Mouse (Mus musculus): ENCODE measurements at regions not wholly inside any gene's neighbourhood (a gene's known extent, or its start where the extent isn't known, plus 50 kb on each side); places are given as distances from the start of the nearest gene placed in this dataset.

GRCm38 (mm10) chr7:34587239-34587638, 69.3 kb downstream of the Kctd15 start:
- no peak for DNase-seq

DNA sequence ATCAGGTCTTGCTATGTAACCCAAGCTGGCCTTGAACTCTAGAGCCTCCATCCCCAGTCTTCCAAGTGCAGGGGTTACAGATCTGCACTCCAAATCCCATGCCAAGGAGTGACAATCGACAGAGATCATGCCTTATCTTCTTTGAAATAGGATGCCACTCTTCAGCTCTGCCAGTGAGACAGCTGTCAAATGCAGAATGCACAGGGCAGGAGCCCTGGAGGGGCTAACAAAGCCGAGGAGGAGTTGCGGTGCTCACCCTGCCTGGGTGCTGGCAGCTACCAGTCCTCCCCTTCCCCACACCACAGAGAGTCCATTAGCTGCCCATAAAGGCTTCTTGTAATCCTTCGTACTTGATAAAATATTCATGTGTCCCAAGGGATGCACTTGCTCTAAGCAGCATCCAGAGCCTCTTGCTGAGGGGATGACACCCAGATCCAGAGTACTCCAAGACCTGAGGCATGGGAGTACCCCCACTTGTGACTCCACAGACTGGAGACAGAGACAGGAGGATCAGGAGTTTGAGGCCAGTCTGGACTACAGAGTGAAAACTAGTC, 71.1 kb downstream of the Kctd15 start:
- DNase-seq, result no peak

GRCm38 (mm10) chr7:34584870-34585269, 71.7 kb downstream of the Kctd15 start:
- no peak for DNase-seq

GRCm38 (mm10) chr7:34580866-34581265, 75.7 kb downstream of the Kctd15 start:
- DNase-seq, result no peak

- DNase-seq, result no peak
These were observed 85.2 kb downstream of the Kctd15 start for GRCm38 (mm10) chr7:34571295-34571694.

DNA sequence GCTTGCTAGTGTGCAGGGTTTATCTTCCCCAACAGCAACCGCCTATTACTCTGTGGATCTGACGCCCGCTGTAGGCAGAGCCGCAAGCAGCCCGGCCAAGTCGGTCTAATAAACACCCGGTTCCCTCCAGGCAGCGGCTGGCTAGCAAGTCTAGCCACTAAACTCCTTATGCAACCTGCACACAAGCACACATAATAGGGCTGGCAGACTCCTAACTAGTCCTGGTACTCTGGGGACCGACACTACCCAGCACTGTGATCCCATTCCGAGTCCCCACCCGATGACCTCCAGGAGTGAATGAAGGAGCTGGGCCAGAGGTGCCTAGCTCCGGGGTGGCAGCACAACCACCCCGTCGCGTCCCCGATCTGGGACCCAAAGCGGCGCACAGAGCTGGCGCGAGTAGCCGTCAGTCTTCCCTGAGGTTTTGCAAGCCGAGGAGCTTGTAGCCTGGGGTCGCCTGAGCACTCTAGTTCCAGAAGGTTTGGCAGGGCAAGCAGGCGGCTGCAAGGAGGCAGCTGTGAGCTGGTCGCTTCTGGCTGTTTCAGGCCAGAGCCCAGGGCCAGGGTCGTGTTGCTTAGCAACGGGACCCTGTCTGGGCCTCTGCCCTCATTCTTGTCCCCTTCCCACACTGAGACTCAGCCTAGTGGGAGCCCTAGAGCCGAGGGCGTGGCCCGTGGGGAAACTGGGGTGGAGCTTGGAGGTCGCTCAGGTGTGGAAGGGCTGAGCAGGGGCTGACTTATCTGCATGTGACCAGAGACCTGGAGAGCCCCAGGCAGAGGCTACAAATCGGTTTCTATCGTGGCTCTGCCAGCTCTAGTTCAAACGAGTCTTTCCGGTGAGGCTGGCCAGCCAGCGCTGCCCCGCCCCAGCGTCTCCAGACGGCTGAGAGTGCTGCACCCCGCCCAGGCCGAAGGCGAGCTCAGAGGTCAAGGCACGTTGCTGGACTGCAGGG, 86.1 kb downstream of the Kctd15 start:
- no peak for DNase-seq

- DNase-seq, result no peak
These were observed 86.8 kb downstream of the Kctd15 start for GRCm38 (mm10) chr7:34569747-34570113.

- DNase-seq, result no peak
These were observed 89.0 kb downstream of the Kctd15 start for GRCm38 (mm10) chr7:34567575-34567974.

DNA sequence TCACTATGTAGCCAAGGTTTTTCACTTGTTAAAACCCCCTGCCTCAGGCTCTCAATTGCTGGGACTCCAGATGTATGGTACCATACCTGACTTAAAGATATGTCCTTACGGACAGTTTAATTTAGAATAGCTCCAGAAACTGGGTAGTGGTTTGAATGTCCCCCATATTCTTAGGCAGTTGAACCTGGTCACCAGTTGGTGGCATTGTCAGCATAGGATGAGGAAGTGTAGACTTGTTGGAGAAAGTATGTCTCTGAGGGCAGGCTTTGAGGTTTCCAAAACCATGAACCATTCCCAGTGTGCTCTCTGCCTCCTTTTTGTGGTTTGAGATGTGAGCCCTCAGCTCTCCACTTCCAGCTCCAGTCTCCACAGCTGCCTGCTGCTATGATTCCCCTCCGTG, 94.4 kb downstream of the Kctd15 start:
- DNase-seq, result no peak

- DNase-seq, result no peak
These were observed 97.8 kb downstream of the Kctd15 start for GRCm38 (mm10) chr7:34558615-34559343.

- no peak for DNase-seq
These were observed 101.3 kb downstream of the Kctd15 start for GRCm38 (mm10) chr7:34555196-34555595.

- no peak for DNase-seq
These were observed 109.8 kb downstream of the Kctd15 start for GRCm38 (mm10) chr7:34546609-34547316.

- DNase-seq, result no peak
These were observed 110.6 kb downstream of the Kctd15 start for GRCm38 (mm10) chr7:34545906-34546305.

DNA sequence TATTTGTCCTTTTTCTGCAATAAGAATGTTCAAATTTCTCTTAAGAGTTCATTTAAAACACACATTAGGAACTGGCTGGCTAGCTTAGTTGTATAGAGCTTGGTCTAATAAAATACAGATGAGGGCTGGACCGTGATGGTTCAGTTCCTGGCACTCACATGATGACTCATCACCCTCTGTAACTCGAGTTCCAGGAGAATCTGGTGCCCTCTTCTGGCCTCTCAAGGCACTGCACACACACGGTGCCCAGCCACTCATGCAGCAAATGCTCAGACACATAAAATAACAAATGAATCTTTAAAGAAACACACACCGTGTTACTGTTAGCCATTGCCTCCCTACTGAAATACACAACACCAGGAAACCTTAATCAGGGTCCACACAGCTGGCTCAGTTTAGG, 114.6 kb downstream of the Kctd15 start:
- no peak for DNase-seq

GRCm38 (mm10) chr7:34541000-34541399, 115.5 kb downstream of the Kctd15 start:
- DNase-seq, result no peak

- no peak for DNase-seq
These were observed 116.7 kb downstream of the Kctd15 start for GRCm38 (mm10) chr7:34539856-34540255.

GRCm38 (mm10) chr7:34538310-34539055, 118.0 kb downstream of the Kctd15 start:
- DNase-seq, result no peak

- DNase-seq, result no peak
These were observed 119.4 kb downstream of the Kctd15 start for GRCm38 (mm10) chr7:34537122-34537521.

- no peak for DNase-seq
These were observed 122.3 kb downstream of the Kctd15 start for GRCm38 (mm10) chr7:34534241-34534640.

GRCm38 (mm10) chr7:34531639-34532038, 124.9 kb downstream of the Kctd15 start:
- DNase-seq, result no peak

DNA sequence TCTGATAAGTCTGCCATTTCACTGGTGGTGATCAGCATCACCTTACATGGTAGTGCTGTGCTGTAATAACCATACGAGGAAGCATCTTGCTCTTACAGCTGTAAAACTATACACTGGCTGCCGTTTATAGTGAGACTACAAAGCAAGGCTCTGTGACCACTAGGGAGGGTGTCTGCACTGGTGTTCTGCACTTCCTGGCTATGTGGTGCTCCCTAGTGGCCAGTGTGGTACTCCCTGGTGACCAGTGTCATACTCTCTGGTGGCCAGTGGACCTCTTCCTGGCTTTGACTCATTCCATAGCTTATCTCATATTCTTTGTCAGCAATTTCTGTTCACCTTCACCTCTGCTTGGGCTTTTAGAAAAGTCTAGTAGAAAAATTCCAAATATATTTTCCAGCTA, 114.7 kb upstream of the Lsm14a start:
- DNase-seq, result no peak

DNA sequence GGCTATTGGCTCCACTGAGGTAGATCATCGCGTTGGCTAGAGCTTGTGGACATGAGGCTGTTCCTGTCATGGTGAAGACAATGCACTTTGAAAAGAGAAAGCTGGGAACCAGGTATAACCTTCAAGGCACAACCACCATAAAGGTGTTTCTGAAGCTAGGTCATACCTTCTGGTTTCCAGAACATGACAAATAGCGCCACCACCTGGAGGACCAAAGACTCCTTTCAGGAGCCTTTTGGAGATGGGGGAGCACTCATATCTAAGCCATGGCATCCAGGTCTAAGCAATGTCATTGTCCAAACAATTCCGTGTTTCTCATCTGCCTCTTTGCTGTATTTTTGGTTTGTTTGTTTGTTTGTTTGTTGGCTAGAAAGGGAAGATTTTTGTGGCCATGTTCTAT, 113.7 kb upstream of the Lsm14a start:
- no peak for DNase-seq

Data from B cell, adult 2 months (primary cell).